Comparison of ENCODE assay signal across 8 mouse cellular contexts in the genomic region with DNA sequence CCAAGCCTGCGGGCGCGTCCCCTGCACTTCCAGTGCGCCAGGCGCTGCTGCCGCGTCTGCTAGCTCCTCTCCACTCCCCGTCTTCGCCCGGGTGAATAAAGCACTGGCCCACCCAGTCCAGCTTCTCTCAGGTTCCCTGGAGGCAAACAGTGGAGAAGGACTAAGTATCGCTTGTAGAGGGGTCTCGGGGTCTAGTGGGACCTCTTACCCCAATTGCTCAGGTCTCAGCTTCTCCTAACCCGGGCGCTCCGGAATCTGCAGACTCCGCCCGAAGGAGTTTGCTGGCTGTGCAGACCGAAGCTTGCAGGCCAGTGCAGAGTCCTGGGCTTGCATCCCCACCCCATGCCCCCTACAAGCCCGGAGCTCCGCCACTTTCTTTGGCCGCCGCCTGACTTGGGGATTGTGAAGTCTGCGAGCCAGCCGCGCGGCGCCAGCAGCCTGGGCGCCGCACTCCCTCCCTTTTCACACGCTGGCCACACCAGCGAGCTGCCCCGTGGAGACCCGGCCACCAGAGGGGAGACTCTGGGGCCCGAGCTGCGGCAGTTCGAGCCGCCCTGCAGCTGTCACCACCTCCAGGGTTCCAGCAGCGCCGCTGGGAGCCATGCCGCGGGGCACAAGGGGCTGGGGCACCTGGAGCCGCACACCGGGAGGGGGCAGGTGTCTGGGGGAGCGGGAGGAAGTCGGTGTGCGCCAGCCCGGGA. TPM values are rescaled to one million over a fixed set of nuclear protein-coding genes. Genes with fewer than 3 reads are reported as not detected.
DNase-seq lines count a peak whose midpoint lies in the region; ATAC-seq and TF ChIP-seq lines count a peak whose summit lies in the region.

No protein-coding gene starts in this region.

- peak overlapping the region; percentile 59 for H3K4me3 ChIP-seq in layer of hippocampus, adult 2 months
- H3K4me3 ChIP-seq in forebrain, embryonic 15.5 days, result peak overlapping the region; percentile 52
- H3K4me3 ChIP-seq in hindbrain, postnatal 0 days (ENCODE audit: low read length), result peak overlapping the region; percentile 68
- H3K4me3 ChIP-seq in liver, embryonic 13.5 days (replicated peaks), result peak overlapping the region; percentile 44
- peak overlapping the region; percentile 81 for H3K4me3 ChIP-seq in neural tube, embryonic 15.5 days (replicated peaks)

- peak overlapping the region; percentile 83 for H3K27ac ChIP-seq in layer of hippocampus, adult 2 months
- H3K27ac ChIP-seq in forebrain, embryonic 15.5 days (replicated peaks), result no peak overlapping the region
- H3K27ac ChIP-seq in hindbrain, postnatal 0 days, result peak overlapping the region; percentile 76
- H3K27ac ChIP-seq in liver, embryonic 13.5 days, result no peak overlapping the region
- peak overlapping the region; percentile 63 for H3K27ac ChIP-seq in neural tube, embryonic 15.5 days (replicated peaks)

- no peak for DNase-seq in layer of hippocampus, adult 2 months (ENCODE audit: low spot score in 2 of 2)
- no peak for DNase-seq in layer of hippocampus, adult 9-10 months (ENCODE audit: low spot score)
- DNase-seq in adrenal gland, postnatal 25 days, result peak; percentile 55
- peak; percentile 53 for DNase-seq in hindbrain, postnatal 0 days (ENCODE audit: low spot score)
- no peak for DNase-seq in liver, embryonic 13.5 days
- DNase-seq in spleen, adult 12 weeks (ENCODE audit: low spot score), result no peak

- peak overlapping the region; percentile 90 for H3K4me2 ChIP-seq in forebrain, embryonic 15.5 days (replicated peaks)
- H3K4me2 ChIP-seq in hindbrain, postnatal 0 days (ENCODE audit: low read depth, low read length), result peak overlapping the region; percentile 99
- peak overlapping the region; percentile 68 for H3K4me2 ChIP-seq in liver, embryonic 13.5 days
- H3K4me2 ChIP-seq in neural tube, embryonic 15.5 days, result peak overlapping the region; percentile 100

- TF ChIP-seq CTCF in layer of hippocampus, adult 2 months (conservative IDR thresholded peaks at IDR 0.05), result peak; percentile 13; the same call in 1 of the 2 replicates
- TF ChIP-seq CTCF in hindbrain, postnatal 0 days (IDR thresholded peaks at IDR 0.05; ENCODE audit: low read depth), result no peak

- peak overlapping the region; percentile 55 for H3K9ac ChIP-seq in forebrain, embryonic 15.5 days (replicated peaks)
- H3K9ac ChIP-seq in hindbrain, postnatal 0 days (replicated peaks; ENCODE audit: low read length), result peak overlapping the region; percentile 62
- no peak overlapping the region for H3K9ac ChIP-seq in liver, embryonic 13.5 days
- peak overlapping the region; percentile 67 for H3K9ac ChIP-seq in neural tube, embryonic 15.5 days (replicated peaks)

- no peaks in the 10 kb centered on the region for H3K36me3 ChIP-seq in forebrain, embryonic 15.5 days
- H3K36me3 ChIP-seq in hindbrain, postnatal 0 days (ENCODE audit: insufficient read depth, low read length), result no peaks in the 10 kb centered on the region
- H3K36me3 ChIP-seq in liver, embryonic 13.5 days, result no peaks in the 10 kb centered on the region
- H3K36me3 ChIP-seq in neural tube, embryonic 15.5 days, result no peaks in the 10 kb centered on the region

- peaks cover 43% of the 10 kb centered on the region for H3K27me3 ChIP-seq in forebrain, embryonic 15.5 days
- 0 out of 2 replicates have a peak, but pooled peaks cover 4% of the 10 kb centered on the region for H3K27me3 ChIP-seq in hindbrain, postnatal 0 days (ENCODE audit: insufficient read depth, low read length)
- peaks cover 49% of the 10 kb centered on the region for H3K27me3 ChIP-seq in liver, embryonic 13.5 days
- peaks cover 39% of the 10 kb centered on the region for H3K27me3 ChIP-seq in neural tube, embryonic 15.5 days (replicated peaks)

- H3K9me3 ChIP-seq in forebrain, embryonic 15.5 days, result no peaks in the 10 kb centered on the region
- H3K9me3 ChIP-seq in hindbrain, postnatal 0 days (ENCODE audit: low read length), result no peaks in the 10 kb centered on the region
- no peaks in the 10 kb centered on the region for H3K9me3 ChIP-seq in liver, embryonic 13.5 days (replicated peaks)
- H3K9me3 ChIP-seq in neural tube, embryonic 15.5 days (replicated peaks), result no peaks in the 10 kb centered on the region

- H3K4me1 ChIP-seq in forebrain, embryonic 15.5 days, result peaks cover 30% of the 10 kb centered on the region
- H3K4me1 ChIP-seq in hindbrain, postnatal 0 days (ENCODE audit: insufficient read depth, low read length), result 0 out of 2 replicates have a peak, but pooled peaks cover 5% of the 10 kb centered on the region
- H3K4me1 ChIP-seq in liver, embryonic 13.5 days (replicated peaks), result no peaks in the 10 kb centered on the region
- H3K4me1 ChIP-seq in neural tube, embryonic 15.5 days, result peaks cover 26% of the 10 kb centered on the region

- ATAC-seq in forebrain, embryonic 15.5 days (replicated peaks), result peak; percentile 47
- peak; percentile 66 for ATAC-seq in hindbrain, postnatal 0 days
- 0 out of 2 replicates have a peak, but pooled peaks have one; percentile 18 for ATAC-seq in liver, embryonic 13.5 days (ENCODE audit: low read depth)
- peak; percentile 64 for ATAC-seq in neural tube, embryonic 15.5 days (ENCODE audit: low FRiP score)

- WGBS in forebrain, embryonic 15.5 days, result under 1% methylated on average over 46 of the region's 47 CpGs
- WGBS in hindbrain, postnatal 0 days, result under 1% methylated on average over 46 of the region's 47 CpGs
- WGBS in liver, embryonic 13.5 days (ENCODE audit: insufficient replicate concordance), result under 1% methylated on average over 41 of the region's 47 CpGs
- WGBS in neural tube, embryonic 15.5 days, result 0% methylated on average over 47 of the region's 47 CpGs

RNA-seq across cellular contexts. Expression of a gene that starts 0.7 kb away (rescaled TPM):
- total RNA-seq in layer of hippocampus, adult 2 months (2021), result 1 to 10 TPM; 9.1 to 9.5 TPM
- 13.4 and 19.5 TPM in 2 replicates for total RNA-seq in adrenal gland, postnatal 25 days (2021)
- polyA plus RNA-seq in forebrain, embryonic 15.5 days (2015; fragmentation: Nextera tagmentation; extraction: Ambion mirVana), result 1.5 and 1.6 TPM in 2 replicates
- total RNA-seq in hindbrain, postnatal 0 days (2014; rRNA removed), result 25.6 and 30.4 TPM in 2 replicates
- 5.0 and 5.3 TPM in 2 replicates for polyA plus RNA-seq in hindbrain, postnatal 0 days (2015; fragmentation: Nextera tagmentation; extraction: Ambion mirVana)
- polyA plus RNA-seq in liver, embryonic 13.5 days (2015; fragmentation: Nextera tagmentation; extraction: Ambion mirVana), result 0.02 and 0.03 TPM in 2 replicates
- 5.0 and 5.6 TPM in 2 replicates for polyA plus RNA-seq in neural tube, embryonic 15.5 days (2015; fragmentation: Nextera tagmentation; extraction: Ambion mirVana)

Comparison
In these comparisons a context has a peak if more than half of its experiments do, and no peak if none do; other contexts are left out.
1. DNase-seq: peak in adrenal gland, postnatal 25 days (single experiment) and hindbrain, postnatal 0 days (single experiment); none in layer of hippocampus, adult 2 months (0 of 2), layer of hippocampus, adult 9-10 months (single experiment), liver, embryonic 13.5 days (single experiment) and spleen, adult 12 weeks (single experiment).
2. H3K27ac ChIP-seq: peak in layer of hippocampus, adult 2 months (single experiment), hindbrain, postnatal 0 days (single experiment) and neural tube, embryonic 15.5 days (single experiment); none in forebrain, embryonic 15.5 days (single experiment) and liver, embryonic 13.5 days (single experiment).
3. Peak in every context shown above with its lines, with median percentiles within 50 percentile points of each other: H3K4me3 ChIP-seq, ATAC-seq and H3K4me2 ChIP-seq.